Mouse (Mus musculus): ENCODE results near the gene Bcl2l10. TPM values are rescaled to one million over a fixed set of nuclear protein-coding genes. Genes with fewer than 3 reads are reported as not detected.
A peak's percentile ranks its signal among the peaks of the same experiment; 100 is the strongest.
"Not testable (repeated sequence)": the region's sequence is repeated elsewhere in the genome, so short reads cannot be mapped to it uniquely, and the experiment has no call there.

Gene Bcl2l10
- polyA plus RNA-seq, 1 experiment from 2014 or later, result not detected

DNA sequence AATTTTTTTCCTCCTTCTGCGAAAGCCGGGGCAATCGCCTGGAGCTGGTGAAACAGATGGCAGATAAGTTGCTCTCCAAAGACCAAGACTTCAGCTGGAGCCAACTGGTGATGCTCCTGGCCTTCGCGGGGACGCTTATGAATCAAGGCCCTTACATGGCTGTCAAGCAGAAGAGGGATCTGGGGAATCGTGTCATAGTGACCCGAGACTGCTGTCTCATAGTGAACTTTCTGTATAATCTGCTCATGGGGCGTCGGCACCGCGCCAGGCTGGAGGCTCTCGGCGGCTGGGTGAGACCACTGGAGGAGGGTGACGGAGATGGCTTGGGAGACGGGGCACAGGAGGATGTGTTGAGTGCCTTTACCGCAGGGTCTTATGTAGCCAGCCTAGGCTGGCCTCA, 508 bp downstream of the Bcl2l10 start:
- 94% methylated on average over 17 of the region's 17 CpGs for WGBS

DNA sequence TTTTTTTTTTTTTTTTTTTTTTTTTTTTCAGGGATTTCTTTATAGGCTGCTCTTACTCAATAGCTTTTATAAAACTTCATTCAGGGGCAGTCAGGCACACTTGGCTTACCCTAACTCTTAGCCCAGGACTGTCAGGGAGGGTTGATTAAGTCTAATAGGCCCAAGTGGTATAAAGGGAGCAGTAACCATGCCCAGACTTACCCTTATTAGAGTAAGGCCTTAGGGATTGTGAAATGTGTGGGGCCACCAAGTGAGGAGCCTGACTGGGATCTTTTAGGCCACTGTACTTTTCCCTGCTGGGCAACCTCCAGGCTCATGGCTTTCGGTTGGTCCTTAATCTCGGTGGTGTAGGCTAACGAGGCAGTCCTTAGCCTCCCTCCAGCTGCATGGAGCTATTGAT, 1.1 kb downstream of the Bcl2l10 start:
- H3K4me2 ChIP-seq (replicated peaks), result no peak overlapping the region

More for the DNA sequence above, 508 bp downstream of the Bcl2l10 start:
- Histone ChIP-seq H3K9me3 (replicated peaks) (no peaks in the 10 kb centered on the region), H3K4me2 (replicated peaks) (no peak overlapping the region), H3K27ac (replicated peaks) (no peak overlapping the region), H3K27me3 (no peaks in the 10 kb centered on the region), H3K4me3 (replicated peaks) (no peak overlapping the region), H3K4me1 (0 out of 2 replicates have a peak, but pooled peaks cover 3% of the 10 kb centered on the region), H3K36me3 (peaks cover 15% of the 10 kb centered on the region; the same call in 1 of the 2 replicates), H3K9ac (no peak overlapping the region)
- no peak for ATAC-seq (ENCODE audit: insufficient number of reproducible peaks, low FRiP score, low TSS enrichment, low read depth)

DNA sequence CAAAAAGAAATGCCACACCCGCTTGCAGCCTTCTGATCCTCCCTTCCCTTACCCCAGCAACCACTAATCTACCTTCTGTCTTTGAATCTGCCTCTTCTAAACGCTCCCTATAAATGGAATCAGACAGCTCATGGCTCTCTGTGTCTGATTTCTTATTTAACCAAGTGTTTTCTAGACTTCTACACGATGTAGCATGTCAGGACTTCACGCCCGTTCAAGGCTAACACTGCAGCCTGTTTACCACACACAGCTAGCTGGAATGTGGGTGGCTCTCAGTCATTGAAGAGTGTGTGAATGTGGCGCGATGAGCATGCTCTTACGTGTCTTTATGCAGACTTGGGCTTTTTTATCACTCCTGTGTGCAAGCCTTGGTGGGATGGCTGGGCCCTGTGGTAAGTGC, 5.5 kb downstream of the Bcl2l10 start:
- H3K9ac ChIP-seq, result no peak overlapping the region
- 0 out of 2 replicates have a peak, but pooled peaks cover 3% of the 10 kb centered on the region for H3K4me1 ChIP-seq
- no peak overlapping the region for H3K4me2 ChIP-seq (replicated peaks)
- peak overlapping the region; percentile 70 for H3K27ac ChIP-seq (replicated peaks)
- no peak overlapping the region for H3K4me3 ChIP-seq (replicated peaks)
- 0 out of 2 replicates have a peak, but pooled peaks have one; percentile 22 for ATAC-seq (ENCODE audit: insufficient number of reproducible peaks, low FRiP score, low TSS enrichment, low read depth)
- H3K9me3 ChIP-seq (replicated peaks), result no peaks in the 10 kb centered on the region
- 50% methylated on average over 8 of the region's 8 CpGs for WGBS
- no peaks in the 10 kb centered on the region for H3K27me3 ChIP-seq
- no peaks in the 10 kb centered on the region for H3K36me3 ChIP-seq

More for the DNA sequence above, 1.1 kb downstream of the Bcl2l10 start:
- no peaks in the 10 kb centered on the region for H3K27me3 ChIP-seq
- H3K27ac ChIP-seq (replicated peaks), result no peak overlapping the region
- ATAC-seq (ENCODE audit: insufficient number of reproducible peaks, low FRiP score, low TSS enrichment, low read depth), result no peak
- H3K4me3 ChIP-seq (replicated peaks), result no peak overlapping the region
- no peaks in the 10 kb centered on the region for H3K9me3 ChIP-seq (replicated peaks)
- H3K4me1 ChIP-seq, result 0 out of 2 replicates have a peak, but pooled peaks cover 3% of the 10 kb centered on the region
- WGBS, result 72% methylated on average over 3 of the region's 3 CpGs
- no peak overlapping the region for H3K9ac ChIP-seq
- peaks cover 10% of the 10 kb centered on the region; the same call in 1 of the 2 replicates for H3K36me3 ChIP-seq

DNA sequence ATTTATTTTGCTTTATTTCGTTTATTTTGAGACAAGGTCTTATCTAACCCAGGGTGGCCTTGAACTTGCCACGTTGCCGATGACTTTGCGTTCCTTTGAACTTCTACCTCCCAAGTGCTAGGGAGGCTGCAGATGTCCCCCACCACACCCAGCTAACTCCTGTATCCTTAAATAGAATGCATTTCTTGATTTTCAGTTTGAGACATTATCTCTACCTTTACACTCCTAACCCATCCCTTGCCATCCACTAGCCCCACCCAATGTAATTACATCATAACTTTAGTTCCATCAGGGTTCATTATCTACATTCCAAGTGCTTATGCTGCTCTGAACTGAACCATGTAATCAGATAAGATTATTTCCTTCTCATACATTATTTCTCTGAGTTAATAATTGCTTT, 8.2 kb downstream of the Bcl2l10 start:
- no peak for ATAC-seq (ENCODE audit: insufficient number of reproducible peaks, low FRiP score, low TSS enrichment, low read depth)
- no peak overlapping the region for H3K9ac ChIP-seq
- H3K4me2 ChIP-seq (replicated peaks), result no peak overlapping the region
- H3K27me3 ChIP-seq, result no peaks in the 10 kb centered on the region
- no peak overlapping the region for H3K4me3 ChIP-seq (replicated peaks)
- 88% methylated on average over 4 of the region's 4 CpGs for WGBS
- H3K4me1 ChIP-seq, result 0 out of 2 replicates have a peak, but pooled peaks cover 3% of the 10 kb centered on the region
- no peaks in the 10 kb centered on the region for H3K36me3 ChIP-seq
- no peaks in the 10 kb centered on the region for H3K9me3 ChIP-seq (replicated peaks)
- H3K27ac ChIP-seq (replicated peaks), result no peak overlapping the region

DNA sequence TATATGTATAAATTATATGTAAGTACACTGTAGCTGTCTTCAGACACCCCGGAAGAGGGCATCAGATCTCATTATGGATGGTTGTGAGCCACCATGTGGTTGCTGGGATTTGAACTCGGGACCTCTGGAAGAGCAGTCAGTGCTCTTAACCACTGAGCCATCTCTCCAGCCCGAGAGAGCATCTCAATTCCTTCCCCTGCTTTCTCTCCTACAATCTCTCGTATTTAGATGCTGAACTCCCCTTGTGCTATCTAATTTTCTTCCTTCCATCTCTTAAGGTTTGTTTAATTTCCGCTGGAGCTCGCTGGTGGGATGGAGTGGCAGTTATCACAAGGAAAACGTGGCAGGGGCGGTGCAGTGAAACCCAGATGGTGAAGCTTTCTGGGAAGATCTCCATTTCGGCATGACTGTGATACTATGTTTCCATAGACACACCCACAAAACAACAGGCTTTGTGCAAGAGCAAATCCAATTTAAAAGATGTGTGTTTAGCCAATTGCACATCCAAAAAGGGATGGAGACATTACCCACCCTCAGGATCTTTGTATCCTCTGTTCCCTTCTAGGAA, 9.6 kb downstream of the Bcl2l10 start:
- H3K27ac ChIP-seq (replicated peaks), result no peak overlapping the region
- H3K4me1 ChIP-seq, result 0 out of 2 replicates have a peak, but pooled peaks cover 3% of the 10 kb centered on the region
- H3K4me3 ChIP-seq (replicated peaks), result no peak overlapping the region
- no peaks in the 10 kb centered on the region for H3K36me3 ChIP-seq
- WGBS, result 71% methylated on average over 9 of the region's 9 CpGs
- no peaks in the 10 kb centered on the region for H3K27me3 ChIP-seq
- peak; percentile 11; the same call in 1 of the 2 replicates for ATAC-seq (ENCODE audit: insufficient number of reproducible peaks, low FRiP score, low TSS enrichment, low read depth)
- no peak overlapping the region for H3K4me2 ChIP-seq (replicated peaks)
- no peak overlapping the region for H3K9ac ChIP-seq
- H3K9me3 ChIP-seq (replicated peaks), result no peaks in the 10 kb centered on the region

DNA sequence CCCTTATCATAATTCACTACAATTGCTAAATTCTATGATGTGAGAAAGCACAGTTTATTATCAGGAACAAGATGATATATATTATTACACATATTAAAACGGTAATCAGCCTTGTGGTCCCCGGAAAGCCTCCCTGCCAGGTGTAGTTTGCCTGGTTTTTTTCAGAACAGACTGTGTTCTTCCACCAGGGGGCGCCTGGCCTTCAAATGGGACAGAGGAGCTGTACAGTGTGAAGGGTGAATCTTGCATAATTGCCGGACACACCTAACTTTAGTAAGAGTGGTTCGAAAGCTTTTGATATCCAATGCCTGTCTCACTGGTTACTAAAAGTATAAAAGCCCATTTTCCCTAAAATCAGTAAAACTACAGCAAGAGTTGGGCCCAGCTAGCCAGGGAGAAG, 14.1 kb downstream of the Bcl2l10 start:
- Histone ChIP-seq H3K36me3 (no peaks in the 10 kb centered on the region), H3K4me2 (replicated peaks) (no peak overlapping the region), H3K4me1 (no peaks in the 10 kb centered on the region), H3K27ac (replicated peaks) (no peak overlapping the region), H3K4me3 (replicated peaks) (no peak overlapping the region), H3K27me3 (no peaks in the 10 kb centered on the region), H3K9ac (no peak overlapping the region), H3K9me3 (replicated peaks) (no peaks in the 10 kb centered on the region)
- ATAC-seq (ENCODE audit: insufficient number of reproducible peaks, low FRiP score, low TSS enrichment, low read depth), result no peak
- 28% methylated on average over 5 of the region's 5 CpGs for WGBS

DNA sequence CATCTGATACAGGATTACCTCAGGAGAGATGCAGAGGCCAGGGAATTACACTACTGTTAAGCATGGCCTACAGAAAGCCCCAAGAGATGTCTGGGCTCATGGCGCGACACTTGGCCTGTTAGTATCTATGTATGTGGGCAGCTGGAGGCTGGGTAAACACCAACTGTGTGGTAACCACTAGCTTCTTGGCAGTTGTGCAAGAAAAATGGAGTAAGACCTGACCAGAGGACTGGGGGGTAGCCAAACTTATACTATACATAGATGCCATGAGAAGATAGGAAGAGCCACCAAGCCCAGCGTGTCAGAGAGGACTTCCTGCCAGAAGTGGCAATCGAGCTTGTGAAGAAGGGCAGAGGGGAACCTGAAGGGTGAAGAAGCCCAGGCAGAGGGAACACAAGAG, 14.6 kb downstream of the Bcl2l10 start:
- Histone ChIP-seq H3K27ac (replicated peaks) (no peak overlapping the region), H3K9me3 (replicated peaks) (no peaks in the 10 kb centered on the region), H3K4me3 (replicated peaks) (no peak overlapping the region), H3K4me2 (replicated peaks) (no peak overlapping the region), H3K9ac (no peak overlapping the region), H3K4me1 (no peaks in the 10 kb centered on the region), H3K36me3 (no peaks in the 10 kb centered on the region), H3K27me3 (no peaks in the 10 kb centered on the region)
- no peak for ATAC-seq (ENCODE audit: insufficient number of reproducible peaks, low FRiP score, low TSS enrichment, low read depth)
- WGBS, result 77% methylated on average over 4 of the region's 4 CpGs

DNA sequence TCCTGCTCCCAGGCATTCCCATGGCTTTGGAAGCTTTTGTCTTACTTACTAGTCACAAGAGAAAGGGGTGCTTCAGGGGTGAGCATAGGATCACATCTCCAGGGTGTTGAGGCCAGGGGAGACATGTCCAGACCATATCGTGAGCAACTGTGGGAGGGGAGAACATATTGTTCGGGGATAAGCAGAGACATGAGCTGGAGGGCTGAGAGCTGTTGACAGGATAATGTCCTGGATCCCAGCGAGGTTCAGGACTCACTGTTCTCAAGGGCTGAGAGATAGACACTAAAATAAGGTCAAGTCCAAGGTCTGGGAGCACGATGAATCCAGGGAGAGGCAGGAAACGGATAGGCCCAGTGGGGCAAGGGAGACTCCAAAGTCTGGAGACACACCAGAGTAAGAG, 15.4 kb downstream of the Bcl2l10 start:
- Histone ChIP-seq H3K9ac (no peak overlapping the region), H3K27me3 (no peaks in the 10 kb centered on the region), H3K4me2 (replicated peaks) (no peak overlapping the region), H3K9me3 (replicated peaks) (no peaks in the 10 kb centered on the region), H3K36me3 (no peaks in the 10 kb centered on the region), H3K27ac (replicated peaks) (no peak overlapping the region), H3K4me1 (no peaks in the 10 kb centered on the region), H3K4me3 (replicated peaks) (no peak overlapping the region)
- no peak for ATAC-seq (ENCODE audit: insufficient number of reproducible peaks, low FRiP score, low TSS enrichment, low read depth)
- WGBS, result 65% methylated on average over 5 of the region's 5 CpGs

DNA sequence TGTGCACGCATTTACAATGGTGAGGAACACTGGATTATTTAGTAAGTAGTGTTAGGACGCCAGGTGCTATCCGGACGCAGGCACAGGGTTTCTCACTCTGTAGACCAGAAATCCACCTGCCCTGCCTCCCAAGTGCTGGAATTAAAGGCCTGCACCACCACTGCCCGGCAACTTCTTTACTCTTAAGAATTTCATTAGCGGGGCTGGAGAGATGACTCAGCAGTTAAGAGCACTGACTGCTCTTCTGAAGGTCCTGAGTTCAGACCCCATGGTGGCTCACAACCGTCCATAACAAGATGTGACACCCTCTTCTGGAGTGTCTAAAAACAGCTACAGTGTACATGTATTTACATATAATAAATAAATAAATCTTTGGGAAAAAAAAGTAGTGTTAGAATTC, 16.1 kb downstream of the Bcl2l10 start:
- H3K4me1 ChIP-seq; H3K4me3 ChIP-seq (replicated peaks); H3K9ac ChIP-seq; H3K9me3 ChIP-seq (replicated peaks); H3K4me2 ChIP-seq (replicated peaks); H3K36me3 ChIP-seq; H3K27ac ChIP-seq (replicated peaks); H3K27me3 ChIP-seq; ATAC-seq (ENCODE audit: insufficient number of reproducible peaks, low FRiP score, low TSS enrichment, low read depth): not testable (repeated sequence)
- WGBS, result 67% methylated on average over 7 of the region's 7 CpGs

DNA sequence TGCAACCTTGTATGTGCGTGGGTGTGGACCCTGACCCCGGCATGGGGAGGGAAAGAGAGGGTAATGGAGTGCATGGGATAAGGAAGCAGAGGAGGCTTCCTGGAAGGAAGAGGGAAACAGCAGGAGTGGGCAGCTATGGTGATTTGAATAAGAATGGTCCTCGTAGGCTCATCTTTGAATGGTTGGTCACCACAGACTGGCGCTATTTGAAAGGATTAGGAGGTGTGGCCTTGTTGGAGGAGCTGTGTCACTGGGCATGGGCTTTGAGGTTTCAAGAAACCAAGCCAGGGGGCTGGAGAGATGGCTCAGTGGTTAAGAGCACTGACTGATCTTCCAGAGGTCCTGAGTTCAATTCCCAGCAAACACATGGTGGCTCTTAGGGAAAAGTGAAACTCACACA, 17.6 kb downstream of the Bcl2l10 start:
- ATAC-seq (ENCODE audit: insufficient number of reproducible peaks, low FRiP score, low TSS enrichment, low read depth), result no peak
- H3K9me3 ChIP-seq (replicated peaks), result no peaks in the 10 kb centered on the region
- no peak overlapping the region for H3K27ac ChIP-seq (replicated peaks)
- H3K4me3 ChIP-seq (replicated peaks), result no peak overlapping the region
- H3K4me2 ChIP-seq (replicated peaks), result no peak overlapping the region
- H3K4me1 ChIP-seq, result no peaks in the 10 kb centered on the region
- H3K9ac ChIP-seq, result no peak overlapping the region
- H3K27me3 ChIP-seq, result no peaks in the 10 kb centered on the region
- H3K36me3 ChIP-seq, result no peaks in the 10 kb centered on the region
- 83% methylated on average over 4 of the region's 4 CpGs for WGBS

DNA sequence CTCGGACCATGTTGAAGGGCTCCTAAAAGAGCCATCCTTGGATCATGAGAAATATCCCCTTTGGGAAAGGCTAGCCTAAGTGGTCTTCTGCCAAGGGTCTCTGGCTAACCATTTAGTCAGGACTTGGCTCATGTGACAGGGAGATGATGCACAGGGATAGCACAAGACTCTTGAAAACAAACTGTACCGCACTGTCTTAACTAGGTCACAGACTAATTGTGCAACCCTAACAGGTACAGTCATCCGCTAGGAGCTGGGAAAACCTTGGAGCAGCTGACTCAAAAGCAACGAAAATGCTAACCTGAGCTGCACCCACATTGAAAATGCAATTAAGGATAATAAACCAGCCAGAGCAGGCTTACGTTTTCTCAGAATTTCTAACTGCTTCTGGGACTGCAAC, 18.6 kb downstream of the Bcl2l10 start:
- Histone ChIP-seq H3K9ac (no peak overlapping the region), H3K4me2 (replicated peaks) (no peak overlapping the region), H3K27ac (replicated peaks) (no peak overlapping the region), H3K4me1 (no peaks in the 10 kb centered on the region), H3K4me3 (replicated peaks) (no peak overlapping the region), H3K9me3 (replicated peaks) (no peaks in the 10 kb centered on the region), H3K36me3 (no peaks in the 10 kb centered on the region), H3K27me3 (no peaks in the 10 kb centered on the region)
- WGBS, result 59% methylated on average over 5 of the region's 5 CpGs
- ATAC-seq (ENCODE audit: insufficient number of reproducible peaks, low FRiP score, low TSS enrichment, low read depth), result no peak

DNA sequence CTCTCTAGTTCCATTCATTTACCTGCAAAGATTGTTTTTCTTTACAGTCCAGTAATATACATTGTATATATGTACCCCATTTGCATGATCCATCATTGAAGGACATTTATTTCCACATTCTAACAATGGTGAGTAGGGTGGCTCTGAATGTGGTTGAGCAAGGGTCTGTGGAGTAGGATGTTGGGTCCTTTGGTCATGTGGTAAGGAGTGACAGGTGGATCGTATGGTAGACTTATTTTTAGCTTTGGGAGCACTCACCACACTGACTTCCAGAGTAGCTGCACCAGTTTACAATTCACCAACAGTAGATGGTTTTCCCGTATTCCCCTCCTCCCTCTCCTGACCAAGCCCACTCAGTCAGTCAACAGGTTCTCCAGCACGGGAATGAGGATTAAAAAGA, 21.2 kb downstream of the Bcl2l10 start:
- Histone ChIP-seq H3K36me3 (no peaks in the 10 kb centered on the region), H3K9me3 (replicated peaks) (no peaks in the 10 kb centered on the region), H3K9ac (no peak overlapping the region), H3K4me1 (no peaks in the 10 kb centered on the region), H3K27ac (replicated peaks) (no peak overlapping the region), H3K4me3 (replicated peaks) (no peak overlapping the region), H3K27me3 (no peaks in the 10 kb centered on the region), H3K4me2 (replicated peaks) (no peak overlapping the region)
- ATAC-seq (ENCODE audit: insufficient number of reproducible peaks, low FRiP score, low TSS enrichment, low read depth), result no peak
- WGBS, result 73% methylated on average over 3 of the region's 3 CpGs

Measured in embryonic facial prominence, embryonic 15.5 days (tissue).